Mouse (Mus musculus) neutrophil, adult 65 days (primary cell): ENCODE results near the gene Btg1. TPM values are rescaled to one million over a fixed set of nuclear protein-coding genes. Genes with fewer than 3 reads are reported as not detected.

Experiments
- total RNA-seq: library from RNA; stranded (reverse); gene quantifications from 2 replicates; pipeline ENCODE4 v1.2.4, GENCODE M21; 2023

The Btg1 gene
- total RNA-seq = 920 and 991 TPM in 2 replicates

DNA sequence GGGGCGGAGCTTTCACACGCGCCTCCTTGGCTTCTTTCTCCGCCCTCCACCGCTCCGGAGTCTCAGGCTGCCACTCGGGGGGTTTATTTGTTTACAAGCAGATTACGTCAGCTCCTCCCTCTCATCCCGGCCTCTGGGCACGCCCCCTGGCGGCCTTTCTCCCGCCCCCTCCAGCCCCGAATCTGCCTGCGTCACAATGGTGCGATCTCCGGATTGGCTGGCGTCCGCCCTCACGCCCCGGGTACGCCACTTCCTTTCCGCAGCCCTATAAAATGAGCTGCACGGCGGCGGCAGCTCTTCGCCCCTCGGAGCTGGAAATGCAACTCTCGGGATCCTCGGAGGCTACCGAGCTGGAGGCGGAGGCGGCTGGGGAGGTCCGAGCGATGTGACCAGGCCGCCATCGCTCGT lies at the start of gene Btg1:
Gene Btg1 (plus strand): TSS at position 298 of the 408 bp plus-strand sequence.

